Mouse (Mus musculus) frontal cortex, postnatal 10 days (tissue): ENCODE measurements at regions not wholly inside any gene's neighbourhood (a gene's known extent, or its start where the extent isn't known, plus 50 kb on each side); places are given as distances from the start of the nearest gene placed in this dataset.
"Not testable (repeated sequence)": the region's sequence is repeated elsewhere in the genome, so short reads cannot be mapped to it uniquely, and the experiment has no call there.

ENCODE experiments used
- DNase-seq, 2 experiments: peaks; one replicate each; pipeline ENCODE4 v3.0.0; 2022; ENCODE audit warnings: low spot score in 2 of 2, mixed read lengths in 1 of 2

DNA sequence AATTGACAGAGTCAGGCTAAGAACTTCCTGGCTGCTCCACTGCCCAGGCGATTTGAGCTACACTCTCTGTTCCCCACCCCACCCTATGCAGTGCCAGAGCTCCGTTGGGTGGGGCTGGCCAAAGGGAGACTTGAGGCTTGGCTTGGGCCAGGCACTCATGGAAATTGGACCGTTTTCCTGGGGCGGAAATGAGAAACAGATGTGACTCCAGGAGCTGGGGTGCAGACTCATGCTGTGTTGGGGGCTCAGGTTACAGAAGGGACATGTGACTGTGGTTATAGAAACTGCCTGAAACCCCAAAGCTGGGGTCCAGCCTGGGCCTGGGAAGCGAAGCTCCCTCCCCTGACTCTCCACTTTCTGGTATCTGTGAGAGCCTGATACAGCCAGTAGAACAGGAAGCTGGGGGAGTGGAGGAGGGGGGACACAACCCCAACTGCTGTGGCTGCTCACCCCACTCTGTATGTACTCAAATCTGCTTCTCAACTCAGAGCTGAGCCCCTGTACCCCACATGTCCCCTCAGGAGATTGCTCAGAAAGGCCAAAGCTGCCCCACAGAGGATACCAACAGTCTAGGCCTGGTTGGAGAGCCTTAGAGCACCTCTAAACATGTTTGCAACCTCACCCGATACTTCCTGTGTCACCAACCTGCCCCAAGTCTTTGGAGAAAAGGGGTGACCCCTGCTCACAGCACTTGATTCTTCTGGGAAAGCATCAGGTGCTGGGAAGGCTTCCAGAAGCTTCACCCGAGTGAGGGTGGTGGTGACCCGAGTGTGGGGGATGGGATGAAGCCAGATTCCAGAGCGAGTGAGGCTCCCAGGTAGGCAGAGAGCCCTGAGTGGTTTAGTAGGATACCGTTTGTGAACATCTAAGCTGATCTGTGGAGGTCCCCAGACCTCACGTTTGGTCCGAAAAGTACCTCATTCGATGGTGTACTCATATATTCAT is 142.9 kb upstream of the Haao start:
- no peak for DNase-seq

DNA sequence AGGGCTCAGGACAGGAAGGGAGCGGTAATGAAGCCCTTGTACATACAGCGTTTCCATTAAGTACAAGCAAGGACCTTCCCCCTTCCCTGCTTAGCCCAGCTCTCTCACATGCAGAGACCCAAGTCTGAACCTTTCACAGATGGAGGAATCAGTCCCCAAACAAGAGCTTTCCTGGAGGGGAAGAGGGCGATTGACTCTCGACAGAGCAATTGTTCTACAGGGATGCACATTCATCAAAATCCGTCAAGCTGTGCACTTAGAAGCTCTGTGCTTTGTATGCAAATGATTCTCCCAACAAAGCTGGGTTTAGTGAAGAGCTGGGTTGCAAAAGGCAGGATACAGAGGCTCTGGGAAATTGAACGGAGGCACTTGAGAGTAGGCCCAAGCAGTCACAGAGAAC is 141.1 kb upstream of the Haao start:
- DNase-seq: no peak

DNA sequence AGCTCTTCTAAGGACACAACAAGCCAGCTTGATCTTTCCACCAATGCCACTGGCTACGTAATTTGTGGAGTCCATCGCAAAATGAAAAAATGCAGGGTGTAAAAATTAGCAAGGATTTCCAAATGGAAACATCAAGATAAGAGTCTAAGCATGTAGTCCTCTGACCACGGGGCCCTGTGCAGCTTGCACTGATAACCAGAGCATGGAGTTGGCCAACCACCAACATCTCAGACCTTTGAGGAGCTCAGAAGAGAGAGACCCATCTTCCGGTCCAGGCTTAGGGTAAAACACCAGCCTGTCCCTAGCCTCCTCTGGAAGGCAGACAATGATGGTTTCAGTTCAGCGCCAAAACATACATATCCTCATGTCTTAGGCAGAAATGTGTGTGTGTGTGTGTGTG is 140.4 kb upstream of the Haao start:
- DNase-seq: no peak

DNA sequence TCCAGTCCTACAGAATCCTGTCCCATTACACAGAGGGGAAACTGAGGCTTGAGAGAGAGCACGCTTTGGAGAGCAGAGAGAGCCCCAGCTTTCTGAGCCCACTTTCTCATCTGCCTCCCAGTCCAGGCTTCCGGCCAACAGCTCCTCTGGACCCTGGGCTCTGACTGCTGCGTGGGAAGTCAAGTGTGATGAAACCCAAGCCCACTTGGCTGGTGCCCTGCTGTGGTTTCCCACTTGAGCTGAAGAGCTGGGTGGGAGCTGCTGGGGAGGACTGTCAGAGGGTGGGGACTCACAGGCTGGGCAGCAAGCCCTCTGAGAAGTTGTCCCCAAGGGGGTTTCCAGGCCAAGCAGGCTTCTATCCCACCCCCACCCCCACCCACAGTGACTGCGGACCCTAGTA is 139.9 kb upstream of the Haao start:
- DNase-seq: no peak

- DNase-seq: no peak
Measured at GRCm38 (mm10) chr17:83985916-83986578, 138.3 kb upstream of the Haao start.

DNA sequence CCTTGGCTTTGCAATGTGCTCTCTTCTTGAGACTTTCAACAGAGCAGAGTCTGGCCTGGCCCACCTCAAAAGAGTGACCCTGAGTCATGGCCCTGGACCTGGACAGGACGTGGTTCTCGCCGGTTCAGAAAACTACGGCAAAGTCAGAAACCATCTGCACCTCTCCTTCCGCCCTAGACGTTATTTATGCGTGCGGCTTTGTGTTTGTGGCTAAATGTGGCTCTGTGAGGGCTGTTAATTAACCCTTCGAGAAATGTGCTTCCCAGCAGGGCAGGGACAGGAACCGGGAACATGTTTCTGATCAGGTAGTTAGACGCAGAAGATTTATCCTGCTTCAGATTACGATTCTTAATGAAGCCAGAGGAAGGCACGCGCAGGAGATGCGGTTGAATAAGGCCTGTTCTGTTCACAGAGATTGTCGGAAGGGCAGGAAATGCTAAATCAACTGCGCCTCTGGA is 137.6 kb upstream of the Haao start:
- DNase-seq: no peak

DNA sequence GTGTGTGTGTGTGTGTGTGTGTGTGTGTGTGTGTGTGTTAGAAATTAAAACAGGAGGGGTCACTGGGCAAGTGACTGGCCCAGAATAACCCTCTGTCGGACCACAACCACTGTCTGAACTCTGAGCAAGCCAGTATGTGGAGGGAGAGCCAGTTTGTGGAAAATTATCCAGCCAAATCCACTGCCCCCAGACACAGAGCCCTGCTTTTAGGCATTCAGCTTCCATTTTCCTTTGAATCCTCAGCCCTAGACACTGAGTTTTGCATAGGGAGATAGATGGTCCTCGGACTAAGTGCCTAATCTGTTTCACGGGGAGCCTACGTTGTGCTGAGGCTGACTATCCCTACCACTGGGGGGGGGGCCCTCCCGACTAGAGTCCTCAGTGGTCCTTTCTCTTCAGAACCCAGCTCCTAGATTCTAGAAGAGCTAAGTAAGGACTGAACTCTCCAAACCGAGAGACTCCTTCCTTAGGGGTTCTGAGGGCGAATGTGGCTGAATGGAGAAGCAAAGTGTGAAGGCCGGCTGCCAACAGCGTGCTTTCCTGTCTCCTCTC is 136.2 kb upstream of the Haao start:
- DNase-seq: no peak

DNA sequence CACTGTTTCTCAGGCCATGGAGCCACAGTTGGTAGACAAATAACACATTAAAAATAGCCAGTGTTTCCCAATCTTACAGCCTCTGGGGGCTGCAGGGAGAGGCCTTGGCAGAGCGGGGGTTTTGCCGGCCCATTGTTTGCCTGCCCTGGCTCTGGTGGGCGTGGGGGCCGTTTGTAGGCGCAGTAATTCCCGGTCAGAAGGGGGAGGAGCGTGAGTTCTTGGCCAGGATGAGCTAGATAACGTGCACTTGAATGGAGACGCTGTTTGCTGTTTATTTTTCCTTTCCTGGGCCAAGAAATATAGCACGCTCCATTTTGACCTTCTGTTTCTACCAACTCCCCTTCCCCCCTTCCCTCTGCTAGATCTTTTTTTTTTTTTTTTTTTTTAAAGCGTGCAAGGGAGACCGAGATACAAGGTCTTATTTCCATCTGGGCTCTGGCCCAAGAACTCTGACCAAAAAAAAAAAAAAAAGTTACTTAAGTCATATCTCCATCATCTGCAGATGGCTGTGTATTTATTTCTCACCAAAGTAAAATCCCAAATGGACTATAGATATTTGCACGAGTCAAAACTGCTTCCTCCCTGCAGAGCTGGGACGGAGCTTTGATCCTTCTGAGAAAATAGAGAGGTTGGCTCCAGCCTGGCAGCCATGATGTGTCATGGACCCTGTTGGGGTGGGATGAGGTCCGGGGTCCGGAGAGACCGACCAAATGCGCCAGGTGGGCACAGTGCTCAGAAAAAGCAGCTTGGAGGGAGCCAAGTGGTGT is 135.5 kb upstream of the Haao start:
- DNase-seq: no peak

DNA sequence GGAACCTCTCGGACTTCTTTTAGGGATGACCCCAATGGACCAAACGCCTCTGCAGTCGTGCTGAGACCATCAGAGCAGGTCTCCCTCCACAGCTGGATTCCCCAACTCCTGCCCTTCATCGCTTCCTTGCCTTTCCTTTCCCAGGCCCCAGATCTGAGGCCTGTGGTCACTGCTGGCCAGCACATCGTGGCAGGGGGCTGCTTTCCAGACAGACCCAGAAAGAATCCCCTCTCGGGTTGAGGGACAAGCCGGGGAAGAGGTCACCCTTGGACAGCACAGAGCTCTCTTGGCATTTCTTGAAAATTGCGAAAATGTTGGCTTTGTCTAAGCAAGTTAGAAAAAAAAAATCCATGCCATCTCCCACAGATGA is 134.9 kb upstream of the Haao start:
- DNase-seq: no peak

- no peak for DNase-seq
Measured at GRCm38 (mm10) chr17:83978858-83979470, 131.2 kb upstream of the Haao start.

DNA sequence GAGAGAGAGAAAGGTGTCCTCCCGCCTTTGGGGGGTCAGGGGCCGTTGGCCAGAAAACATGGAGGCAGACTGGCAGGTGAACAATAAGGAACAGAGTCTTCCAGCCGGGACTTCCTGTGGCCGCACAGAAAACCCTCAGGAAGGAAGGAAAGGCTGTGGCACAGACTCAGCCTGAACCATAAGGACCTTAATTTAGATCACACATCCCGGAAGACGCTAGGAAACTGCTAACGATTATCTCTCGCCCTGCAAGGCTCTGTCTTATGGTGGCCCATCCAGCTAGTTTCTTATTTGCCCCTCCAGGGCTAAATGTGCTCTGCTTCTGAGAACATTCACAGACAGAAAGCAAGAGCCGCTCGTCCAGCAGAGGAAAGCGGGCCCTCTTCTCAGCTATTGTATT is 130.0 kb upstream of the Haao start:
- no peak for DNase-seq

DNA sequence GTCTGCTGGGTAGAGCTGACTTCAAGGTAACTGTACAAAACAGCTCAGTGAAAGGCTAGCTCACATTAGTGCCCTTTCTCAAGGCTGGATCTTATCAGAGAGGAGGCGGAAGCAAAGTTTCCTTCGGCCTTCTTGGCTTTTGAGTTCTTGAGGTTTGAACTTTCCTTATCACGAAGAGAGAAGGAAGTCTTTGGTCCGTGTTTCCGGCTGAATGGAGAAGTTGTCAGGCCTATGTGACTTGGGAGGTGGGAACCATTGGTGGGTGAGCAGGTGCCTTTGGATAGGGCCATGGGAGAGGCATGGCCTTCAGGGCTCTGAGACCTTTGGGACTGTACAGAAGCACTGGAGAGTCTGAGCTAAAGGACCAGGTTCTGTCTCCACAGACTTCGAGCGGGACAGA is 128.1 kb upstream of the Haao start:
- no peak for DNase-seq

GRCm38 (mm10) chr17:83973461-83974350 is 125.9 kb upstream of the Haao start:
- DNase-seq: no peak

DNA sequence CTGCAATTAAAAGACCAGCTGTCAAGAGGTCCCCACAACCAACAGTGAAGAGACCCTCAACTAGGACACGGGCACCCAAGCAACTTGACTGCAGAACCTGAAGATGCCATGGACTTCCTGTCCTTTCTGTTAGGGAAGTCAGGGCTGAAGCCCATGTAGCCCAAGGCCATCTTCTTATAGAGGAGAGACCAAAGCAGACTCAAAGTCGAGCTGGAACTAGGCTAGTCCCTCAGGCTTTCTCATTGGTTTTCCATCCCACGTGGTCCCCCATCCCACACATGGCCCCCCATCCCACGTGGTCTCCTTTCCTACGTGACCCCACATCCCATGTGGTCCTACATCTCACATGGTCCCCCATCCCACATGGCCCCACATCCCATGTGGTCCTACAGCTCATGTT is 125.1 kb upstream of the Haao start:
- DNase-seq: no peak

- DNase-seq: no peak
Measured at GRCm38 (mm10) chr17:83972470-83972869, 124.7 kb upstream of the Haao start.

- no peak for DNase-seq
Measured at GRCm38 (mm10) chr17:83972026-83972425, 124.3 kb upstream of the Haao start.

DNA sequence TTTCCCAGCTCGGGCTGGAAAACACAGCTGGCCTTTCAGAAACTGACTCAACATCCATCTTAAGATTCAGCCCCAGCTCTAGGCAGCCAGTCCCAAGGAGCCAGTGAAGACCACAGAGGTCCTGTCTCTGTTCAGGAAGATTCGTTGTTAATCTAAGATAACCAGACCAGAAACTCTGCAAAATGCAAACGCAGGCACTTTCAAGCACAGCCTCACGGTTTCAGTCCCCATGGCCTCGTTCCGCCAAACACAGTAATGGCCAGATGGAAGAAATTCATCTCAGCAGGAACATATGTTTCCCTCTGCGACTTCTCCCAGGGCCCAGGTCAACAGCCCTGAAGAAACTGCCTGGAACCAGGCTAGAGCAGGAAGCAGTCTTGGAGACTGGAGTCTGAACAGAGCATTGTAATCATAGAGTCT is 121.7 kb upstream of the Haao start:
- DNase-seq: no peak

DNA sequence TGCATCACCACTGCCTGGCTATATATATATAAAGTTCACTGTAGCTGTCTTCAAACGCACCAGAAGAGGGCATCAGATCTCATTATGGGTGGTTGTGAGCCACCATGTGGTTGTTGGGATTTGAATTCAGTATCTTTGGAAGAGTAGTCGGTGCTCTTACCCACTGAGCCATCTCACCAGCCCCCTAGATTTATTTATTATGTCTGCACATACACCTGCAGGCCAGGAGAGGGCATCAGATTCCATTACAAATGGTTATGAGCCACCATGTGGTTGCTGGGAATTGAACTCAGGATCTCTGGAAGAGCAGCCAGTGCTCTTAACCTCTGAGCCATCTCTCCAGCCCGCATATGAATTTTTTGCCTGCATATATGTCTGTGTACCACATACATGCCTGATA is 120.4 kb upstream of the Haao start:
- DNase-seq: not testable (repeated sequence)

GRCm38 (mm10) chr17:83967007-83967406 is 119.2 kb upstream of the Haao start:
- no peak for DNase-seq

- DNase-seq: no peak
Measured at GRCm38 (mm10) chr17:83964454-83965211, 116.9 kb upstream of the Haao start.
